In genomic region chr6:40071007-40071406, GRCm38 (mm10) we compare ENCODE assay signal across 10 mouse cellular contexts.
DNase-seq lines count a peak whose midpoint lies in the region; ATAC-seq and TF ChIP-seq lines count a peak whose summit lies in the region.
"Had no signal": no experiment of that assay in that cellular context is flagged by ENCODE, and none has a peak within 500 bp of the region (broad histone marks: within the 10 kb centered on the region; RNA-seq: fewer than 3 reads in every experiment).

No protein-coding gene starts in this region.

- no peak for ATAC-seq in forebrain, embryonic 12.5 days (ENCODE audit: low FRiP score)
- ATAC-seq in forebrain, embryonic 11.5 days (replicated peaks; ENCODE audit: low FRiP score): no peak
- ATAC-seq in lung, embryonic 14.5 days (ENCODE audit: insufficient read depth): peak; percentile 84; the same call in 1 of the 2 replicates
- ATAC-seq in limb, embryonic 14.5 days (ENCODE audit: low FRiP score, low read depth): peak; percentile 91
- no peak for ATAC-seq in megakaryocyte-erythroid progenitor cell, adult 5-6 weeks (replicated peaks; ENCODE audit: low FRiP score, low TSS enrichment, poor library complexity, severe bottlenecking)

- no peak for TF ChIP-seq CTCF in lung, embryonic 14.5 days (IDR thresholded peaks at IDR 0.05; ENCODE audit: low read depth)
- no peak for TF ChIP-seq CTCF in lung, adult 2 months (IDR thresholded peaks at IDR 0.05; ENCODE audit: insufficient read depth, low read length)

- no peaks in the 10 kb centered on the region for H3K27me3 ChIP-seq in forebrain, embryonic 12.5 days
- no peaks in the 10 kb centered on the region for H3K27me3 ChIP-seq in forebrain, embryonic 11.5 days (ENCODE audit: control insufficient read depth, insufficient read depth, low read length)
- no peaks in the 10 kb centered on the region for H3K27me3 ChIP-seq in lung, embryonic 14.5 days (ENCODE audit: insufficient read depth, low read length)
- no peaks in the 10 kb centered on the region for H3K27me3 ChIP-seq in limb, embryonic 14.5 days (ENCODE audit: control insufficient read depth, insufficient read depth, low read length)

- no peak for TF ChIP-seq POLR2A in lung, adult 2 months (IDR thresholded peaks at IDR 0.05; ENCODE audit: borderline replicate concordance, extremely low read depth, low read depth, low read length)
- no peak for TF ChIP-seq POLR2A in limb, embryonic 14.5 days (IDR thresholded peaks at IDR 0.05; ENCODE audit: borderline replicate concordance, extremely low read depth, insufficient read depth, insufficient read length)

- 0 out of 2 replicates have a peak overlapping the region, but pooled peaks have one; percentile 13 for H3K27ac ChIP-seq in forebrain, embryonic 12.5 days
- H3K27ac ChIP-seq in forebrain, embryonic 11.5 days (ENCODE audit: low read depth, low read length): no peak overlapping the region
- no peak overlapping the region for H3K27ac ChIP-seq in lung, embryonic 14.5 days (ENCODE audit: low read depth)
- no peak overlapping the region for H3K27ac ChIP-seq in limb, embryonic 14.5 days (replicated peaks; ENCODE audit: low read depth, low read length)

- H3K4me3 ChIP-seq in forebrain, embryonic 12.5 days (replicated peaks): no peak overlapping the region
- H3K4me3 ChIP-seq in forebrain, embryonic 11.5 days (ENCODE audit: low read depth, low read length): no peak overlapping the region
- no peak overlapping the region for H3K4me3 ChIP-seq in lung, embryonic 14.5 days (ENCODE audit: low read depth, low read length)
- H3K4me3 ChIP-seq in lung, adult 2 months (replicated peaks; ENCODE audit: extremely low read depth, low read depth, low read length): no peak overlapping the region
- no peak overlapping the region for H3K4me3 ChIP-seq in limb, embryonic 14.5 days (replicated peaks; ENCODE audit: low read length)

- 75% methylated on average over 3 of the region's 3 CpGs for WGBS in forebrain, embryonic 12.5 days
- WGBS in forebrain, embryonic 11.5 days: 70% methylated on average over 3 of the region's 3 CpGs
- WGBS in lung, embryonic 14.5 days: 25% methylated on average over 3 of the region's 3 CpGs
- WGBS in lung, adult 2 months: 29% methylated on average over 3 of the region's 3 CpGs
- WGBS in limb, embryonic 14.5 days: 39% methylated on average over 3 of the region's 3 CpGs

- H3K4me2 ChIP-seq in forebrain, embryonic 12.5 days: no peak overlapping the region
- no peak overlapping the region for H3K4me2 ChIP-seq in forebrain, embryonic 11.5 days (ENCODE audit: low read depth, low read length, severe bottlenecking)
- no peak overlapping the region for H3K4me2 ChIP-seq in lung, embryonic 14.5 days
- H3K4me2 ChIP-seq in limb, embryonic 14.5 days (replicated peaks; ENCODE audit: low read depth, low read length, severe bottlenecking): no peak overlapping the region

- H3K36me3 ChIP-seq in forebrain, embryonic 12.5 days (replicated peaks): no peaks in the 10 kb centered on the region
- no peaks in the 10 kb centered on the region for H3K36me3 ChIP-seq in forebrain, embryonic 11.5 days (ENCODE audit: control insufficient read depth, insufficient read depth, low read length)
- H3K36me3 ChIP-seq in lung, embryonic 14.5 days (ENCODE audit: insufficient read depth): no peaks in the 10 kb centered on the region
- H3K36me3 ChIP-seq in limb, embryonic 14.5 days (ENCODE audit: control insufficient read depth, insufficient read depth, low read length): no peaks in the 10 kb centered on the region

- H3K9me3 ChIP-seq in forebrain, embryonic 12.5 days: no peaks in the 10 kb centered on the region
- no peaks in the 10 kb centered on the region for H3K9me3 ChIP-seq in forebrain, embryonic 11.5 days (ENCODE audit: control insufficient read depth, low read length)
- no peaks in the 10 kb centered on the region for H3K9me3 ChIP-seq in lung, embryonic 14.5 days (ENCODE audit: low read depth, low read length)
- no peaks in the 10 kb centered on the region for H3K9me3 ChIP-seq in limb, embryonic 14.5 days (ENCODE audit: control insufficient read depth, low read length)

- DNase-seq in forebrain, embryonic 11.5 days (ENCODE audit: low spot score): no peak
- peak; percentile 20 for DNase-seq in lung, embryonic 14.5 days
- DNase-seq in lung, adult 2 months: no peak
- peak; percentile 48 for DNase-seq in forelimb bud, embryonic 11.5 days (ENCODE audit: low read depth, low spot score)
- peak; percentile 72 for DNase-seq in limb, embryonic 14.5 days (ENCODE audit: low spot score)
- DNase-seq in urinary bladder, adult 18-20 months (ENCODE audit: low spot score in 2 of 2): no peak
- DNase-seq: cerebellum, adult 9-11 months; thymus, adult 2 months had no signal

- peaks cover under 1% of the 10 kb centered on the region; the same call in 1 of the 2 replicates for H3K4me1 ChIP-seq in forebrain, embryonic 12.5 days
- H3K4me1 ChIP-seq in forebrain, embryonic 11.5 days (replicated peaks; ENCODE audit: control insufficient read depth, insufficient read depth, low read length): no peaks in the 10 kb centered on the region
- H3K4me1 ChIP-seq in lung, embryonic 14.5 days (ENCODE audit: insufficient read depth): no peaks in the 10 kb centered on the region
- no peaks in the 10 kb centered on the region for H3K4me1 ChIP-seq in lung, adult 2 months (ENCODE audit: control insufficient read depth, insufficient read depth, low read length)
- no peaks in the 10 kb centered on the region for H3K4me1 ChIP-seq in limb, embryonic 14.5 days (ENCODE audit: control insufficient read depth, insufficient read depth, low read length)

- no peak overlapping the region for H3K9ac ChIP-seq in forebrain, embryonic 12.5 days
- no peak overlapping the region for H3K9ac ChIP-seq in forebrain, embryonic 11.5 days (ENCODE audit: low read length)
- H3K9ac ChIP-seq in lung, embryonic 14.5 days: no peak overlapping the region
- H3K9ac ChIP-seq in limb, embryonic 14.5 days (ENCODE audit: low read depth, low read length, severe bottlenecking): no peak overlapping the region

Comparison
In these comparisons a context has a peak if more than half of its experiments do, and no peak if none do; other contexts are left out.
1. DNase-seq: peak in lung, embryonic 14.5 days (single experiment), forelimb bud, embryonic 11.5 days (single experiment) and limb, embryonic 14.5 days (single experiment); none in forebrain, embryonic 11.5 days (single experiment), lung, adult 2 months (single experiment) and urinary bladder, adult 18-20 months (0 of 2).
2. ATAC-seq: peak in lung, embryonic 14.5 days (single experiment) and limb, embryonic 14.5 days (single experiment); none in forebrain, embryonic 12.5 days (single experiment), forebrain, embryonic 11.5 days (single experiment) and megakaryocyte-erythroid progenitor cell, adult 5-6 weeks (single experiment).